Mouse (Mus musculus): ENCODE data around the gene Fgfbp3.
A peak's percentile ranks its signal among the peaks of the same experiment; 100 is the strongest.
"Not testable (repeated sequence)": the region's sequence is repeated elsewhere in the genome, so short reads cannot be mapped to it uniquely, and the experiment has no call there.

The Fgfbp3 gene

GRCm38 (mm10) chr19:36919466-36919865 lies at the start of gene Fgfbp3:
Gene Fgfbp3 (minus strand): TSS chr19:36919615.
- DNase-seq (ENCODE audit: low spot score in 2 of 2), result peak in 1 of 2 experiments; percentile 41

DNA sequence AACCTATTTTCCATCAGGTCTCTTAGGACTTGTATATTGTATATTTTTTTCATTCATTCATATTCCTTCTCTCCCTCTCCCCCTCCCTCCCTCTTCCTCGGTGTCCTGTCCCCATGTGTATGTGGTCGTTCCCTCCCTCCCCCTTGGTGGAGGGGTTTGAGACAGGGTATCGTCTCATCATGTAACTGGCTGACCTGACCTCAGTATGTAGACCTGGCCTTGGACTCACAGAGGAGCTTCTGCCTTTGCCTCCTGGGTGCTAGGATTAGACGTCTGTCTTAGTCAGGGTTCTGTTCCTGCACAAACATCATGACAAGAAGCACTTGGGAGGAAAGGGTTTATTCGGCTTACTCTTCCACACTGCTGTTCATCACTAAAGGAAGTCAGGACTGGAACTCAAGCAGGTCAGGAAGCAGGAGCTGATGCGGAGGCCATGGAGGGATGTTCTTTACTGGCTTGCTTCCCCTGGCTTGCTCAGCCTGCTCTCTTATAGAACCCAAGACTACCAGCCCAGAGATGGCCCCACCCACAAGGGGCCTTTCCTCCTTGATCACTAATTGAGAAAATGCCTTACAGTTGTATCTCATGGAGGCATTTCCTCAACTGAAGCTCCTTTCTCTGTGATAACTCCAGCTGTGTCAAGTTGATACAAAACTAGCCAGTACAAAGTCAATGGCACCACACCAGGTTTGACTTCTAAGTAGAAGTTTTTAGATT lies 43.3 kb upstream of the Fgfbp3 start:
- not testable (repeated sequence) for DNase-seq (ENCODE audit: low spot score in 2 of 2)

DNA sequence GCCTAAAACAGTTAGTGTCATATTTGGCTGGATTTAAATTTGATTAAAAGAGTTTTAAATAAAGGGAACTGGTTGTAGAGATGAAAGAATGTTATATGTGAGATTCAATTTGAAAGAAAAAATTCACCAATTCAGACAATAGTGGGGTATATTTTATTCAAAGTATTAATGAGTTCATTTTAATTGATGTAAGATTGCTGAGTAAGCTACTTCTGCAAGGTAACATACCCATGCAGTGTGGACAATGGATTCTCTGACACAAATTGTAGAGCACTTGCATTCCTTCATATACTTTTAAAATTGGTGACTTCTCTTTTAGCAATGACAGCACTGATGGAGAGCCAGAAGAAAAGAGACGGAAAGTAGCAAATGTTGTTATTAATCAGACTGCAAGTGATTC lies 41.9 kb upstream of the Fgfbp3 start:
- no peak for DNase-seq (ENCODE audit: low spot score in 2 of 2)

- DNase-seq (ENCODE audit: low spot score in 2 of 2), result no peak
Measured at GRCm38 (mm10) chr19:36958331-36958730, 38.9 kb upstream of the Fgfbp3 start.

GRCm38 (mm10) chr19:36953637-36954206 lies 34.3 kb upstream of the Fgfbp3 start:
- no peak for DNase-seq (ENCODE audit: low spot score in 2 of 2)

DNA sequence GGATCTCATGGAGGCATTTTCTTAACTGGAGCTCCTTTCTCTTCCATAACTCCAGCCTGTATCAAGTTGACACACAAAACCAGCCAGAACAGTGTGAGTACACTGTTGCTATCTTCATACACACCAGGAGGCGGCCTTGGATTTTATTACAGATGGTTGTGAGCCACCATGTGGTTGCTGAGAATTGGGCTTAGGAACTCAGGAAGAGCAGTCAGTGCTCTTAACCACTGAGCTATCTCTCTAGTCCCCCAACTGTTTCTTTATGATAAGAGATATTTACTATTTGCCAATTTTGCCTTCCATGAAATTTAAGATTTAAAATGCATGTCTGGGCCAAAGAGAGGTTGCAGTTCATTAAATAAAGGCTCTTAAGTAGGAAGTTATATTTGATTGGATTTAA lies 20.6 kb upstream of the Fgfbp3 start:
- no peak for DNase-seq (ENCODE audit: low spot score in 2 of 2)

DNA sequence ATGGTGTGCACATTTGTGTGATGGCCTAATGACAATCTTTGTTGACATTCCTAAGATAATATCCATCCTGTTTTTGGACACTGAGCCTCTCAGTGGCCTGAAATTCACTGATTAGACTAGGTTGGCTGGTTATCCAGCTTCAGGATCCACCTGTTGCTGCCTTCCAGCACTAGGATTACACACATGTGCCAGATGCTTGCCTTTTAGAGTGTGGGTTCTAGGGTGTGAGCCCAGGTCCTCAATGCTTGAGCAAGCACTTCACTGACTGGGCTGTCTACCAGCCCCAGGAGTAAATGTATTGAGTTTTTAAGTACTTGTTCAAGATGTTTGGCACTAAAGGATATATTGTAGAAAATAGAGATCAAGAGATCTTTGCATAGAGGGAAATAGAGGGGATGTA lies 18.6 kb upstream of the Fgfbp3 start:
- DNase-seq (ENCODE audit: low spot score in 2 of 2), result no peak

DNA sequence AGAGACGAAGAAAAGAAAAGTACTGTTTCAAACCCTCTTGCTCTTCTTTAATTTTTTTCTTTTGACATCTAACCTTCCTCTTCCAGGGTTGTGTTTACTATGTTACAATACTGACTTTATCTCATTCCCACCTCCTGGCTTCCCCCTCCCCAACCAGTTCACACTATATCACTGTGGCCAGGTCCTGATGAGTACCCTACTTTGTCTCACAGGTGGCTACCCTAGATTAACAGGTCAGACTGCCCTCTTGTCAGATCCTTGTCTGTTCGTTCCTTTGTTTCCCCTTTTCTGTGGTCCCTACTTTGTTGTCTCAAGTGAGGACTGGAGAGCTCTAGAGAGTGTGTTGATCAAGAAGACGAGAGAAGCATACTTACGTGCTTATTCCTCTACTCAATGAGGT lies 16.9 kb upstream of the Fgfbp3 start:
- DNase-seq (ENCODE audit: low spot score in 2 of 2), result no peak

DNA sequence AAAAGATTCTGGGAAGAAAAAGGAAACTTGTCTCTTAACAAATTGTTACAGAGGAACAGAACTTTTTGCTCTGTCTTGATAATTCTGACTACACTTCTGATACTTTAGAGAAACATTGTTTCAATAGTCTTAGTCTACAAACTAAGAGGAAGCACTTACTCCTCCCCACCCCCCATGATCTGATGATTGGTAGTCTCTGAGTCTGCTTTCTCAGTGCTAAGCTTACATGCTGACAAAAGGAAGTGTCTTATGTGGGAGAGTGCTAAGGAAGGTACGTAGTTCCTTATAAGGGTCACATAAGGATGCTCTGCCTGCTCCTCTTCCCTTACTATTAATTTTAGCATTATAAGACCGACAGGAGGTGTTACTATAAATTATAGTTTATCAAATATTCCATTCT lies 13.2 kb upstream of the Fgfbp3 start:
- DNase-seq (ENCODE audit: low spot score in 2 of 2), result no peak

DNA sequence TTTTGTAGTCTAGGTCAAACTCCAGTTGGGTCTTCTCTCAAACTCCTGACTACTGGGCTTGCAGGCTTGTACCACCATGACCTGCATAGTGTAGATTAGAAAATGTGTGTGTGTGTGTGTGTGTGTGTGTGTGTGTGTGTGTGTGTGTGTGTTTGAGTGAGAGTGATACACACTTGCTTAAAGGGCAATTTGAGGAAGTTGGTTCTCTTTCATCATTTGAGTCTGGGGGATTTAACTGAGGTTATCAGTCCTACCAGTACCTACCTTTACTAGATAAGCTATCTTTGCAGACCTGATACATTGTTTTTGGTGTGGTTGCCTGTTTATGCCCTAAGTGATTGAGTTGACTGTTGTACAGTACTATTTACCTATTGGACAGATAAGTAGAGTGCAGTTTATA lies 12.7 kb upstream of the Fgfbp3 start:
- DNase-seq (ENCODE audit: low spot score in 2 of 2), result no peak

DNA sequence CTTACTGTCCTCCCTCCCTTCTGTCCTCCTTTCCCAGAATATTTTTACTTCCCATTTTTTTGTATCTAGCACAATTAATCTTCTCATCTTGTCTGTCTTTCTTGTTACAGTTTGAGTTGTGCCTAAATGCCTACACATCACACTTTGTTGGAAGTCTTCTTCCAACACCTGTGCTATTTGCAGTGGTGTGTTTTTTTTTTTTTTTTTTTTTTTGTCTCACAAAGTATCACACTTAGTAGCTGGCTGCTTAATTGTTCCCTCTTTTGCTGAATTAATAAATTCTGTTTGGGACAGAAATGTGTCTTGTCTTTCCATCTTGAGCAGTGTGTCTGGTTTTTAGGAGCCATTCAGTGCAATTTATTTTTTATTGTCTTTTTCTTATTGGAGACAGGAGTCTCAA lies 10.4 kb upstream of the Fgfbp3 start:
- DNase-seq (ENCODE audit: low spot score in 2 of 2), result no peak

DNA sequence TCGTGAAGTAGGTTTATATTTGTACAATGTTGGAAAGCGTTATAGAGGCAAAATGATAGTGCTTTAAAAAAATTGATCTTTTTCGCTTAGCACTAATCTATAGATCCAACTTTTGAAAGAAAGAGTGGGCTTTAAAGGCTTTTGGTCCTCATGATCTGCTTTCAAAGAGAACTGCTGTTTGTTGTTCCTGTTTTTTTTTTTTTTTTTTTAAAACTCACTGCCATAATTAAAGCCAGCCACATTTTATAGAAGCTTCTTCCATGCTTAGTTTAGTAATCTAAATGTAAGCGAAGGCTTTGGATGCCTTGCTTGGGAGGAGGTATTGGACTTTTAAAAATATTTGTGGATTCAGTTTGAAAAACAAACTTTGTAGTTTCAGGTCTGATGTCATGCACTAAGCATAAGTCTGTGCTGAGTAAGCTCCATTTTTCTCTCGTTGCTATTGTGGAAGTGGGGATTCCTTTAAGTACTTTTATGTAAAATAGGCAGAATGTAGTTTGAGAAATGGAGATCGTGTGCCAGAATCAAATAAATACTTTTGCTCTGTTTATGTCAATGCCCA lies 8.5 kb upstream of the Fgfbp3 start:
- DNase-seq (ENCODE audit: low spot score in 2 of 2), result no peak

GRCm38 (mm10) chr19:36926553-36927236 lies 7.3 kb upstream of the Fgfbp3 start:
- DNase-seq (ENCODE audit: low spot score in 2 of 2), result no peak

- DNase-seq (ENCODE audit: low spot score in 2 of 2), result peak; percentile 82 to 87
Measured at GRCm38 (mm10) chr19:36925671-36926552, 6.5 kb upstream of the Fgfbp3 start, which contains the start of gene Btaf1. Gene Btaf1 (plus strand): TSS chr19:36926079.

DNA sequence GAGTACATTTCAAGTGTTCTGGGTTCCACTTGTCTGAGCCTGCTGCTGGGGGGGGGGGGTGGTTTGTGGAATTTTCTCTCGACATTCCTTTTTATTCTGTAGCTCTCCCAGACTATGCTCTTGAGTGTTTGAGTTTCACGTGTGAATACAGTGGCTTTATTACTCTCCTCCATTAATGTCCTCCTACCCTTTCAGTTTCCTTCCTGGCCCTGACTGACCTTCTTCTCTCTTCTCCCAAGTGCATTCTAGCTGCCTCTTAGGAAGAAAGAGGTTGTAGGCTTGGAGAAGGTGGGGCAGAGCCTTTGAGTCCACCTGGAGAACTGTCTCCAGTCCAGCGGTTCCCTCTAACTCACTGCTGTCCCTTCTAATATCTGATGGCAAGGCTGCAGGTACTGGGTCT lies 3.5 kb upstream of the Fgfbp3 start:
- no peak for DNase-seq (ENCODE audit: low spot score in 2 of 2)

GRCm38 (mm10) chr19:36922015-36922414 lies 2.6 kb upstream of the Fgfbp3 start:
- DNase-seq (ENCODE audit: low spot score in 2 of 2), result no peak

DNA sequence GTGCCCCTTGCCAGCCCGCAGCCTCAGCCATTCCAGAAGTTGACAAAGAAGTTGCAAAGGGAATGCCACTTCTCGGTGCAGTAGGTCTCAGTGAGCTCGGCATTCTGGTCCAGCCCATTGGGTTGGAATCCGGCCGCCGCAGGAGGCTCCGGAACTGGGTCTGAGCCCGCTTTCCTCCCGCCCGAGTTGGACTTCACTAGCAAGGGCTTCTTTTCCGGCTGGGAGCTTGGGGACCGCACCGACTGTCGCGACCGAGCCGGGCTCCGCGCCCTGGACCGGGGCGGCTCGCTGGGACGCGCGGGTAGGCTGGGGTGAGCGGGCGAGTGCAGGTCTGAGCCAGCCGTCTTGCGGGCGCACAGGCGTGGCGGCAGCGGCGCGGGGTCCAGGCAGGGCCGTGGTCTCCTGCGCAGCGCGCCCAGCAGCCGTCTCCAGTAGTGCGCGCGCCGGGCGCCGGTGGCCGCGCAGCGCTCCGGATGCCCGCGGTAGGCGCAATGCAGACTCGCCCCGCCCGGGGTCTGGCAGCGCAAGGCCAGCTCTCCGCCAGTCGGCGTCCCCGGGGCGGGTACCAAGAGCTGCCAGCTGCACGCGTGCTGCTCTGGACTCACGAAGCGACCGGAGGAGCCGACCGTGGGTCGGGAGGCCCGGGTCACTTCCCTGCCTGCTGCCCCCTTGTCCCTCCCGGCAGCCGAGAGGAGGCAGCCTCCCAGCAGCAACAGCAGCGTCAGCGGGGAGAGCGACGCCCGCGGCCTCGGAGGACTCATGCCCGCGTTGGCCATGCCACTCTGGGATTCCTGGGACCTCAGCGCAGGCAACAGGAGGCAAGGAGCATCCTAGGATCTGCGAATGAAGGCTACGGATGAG lies 744 bp downstream of the Fgfbp3 start:
- DNase-seq (ENCODE audit: low spot score in 2 of 2), result peak; percentile 57 to 85

DNA sequence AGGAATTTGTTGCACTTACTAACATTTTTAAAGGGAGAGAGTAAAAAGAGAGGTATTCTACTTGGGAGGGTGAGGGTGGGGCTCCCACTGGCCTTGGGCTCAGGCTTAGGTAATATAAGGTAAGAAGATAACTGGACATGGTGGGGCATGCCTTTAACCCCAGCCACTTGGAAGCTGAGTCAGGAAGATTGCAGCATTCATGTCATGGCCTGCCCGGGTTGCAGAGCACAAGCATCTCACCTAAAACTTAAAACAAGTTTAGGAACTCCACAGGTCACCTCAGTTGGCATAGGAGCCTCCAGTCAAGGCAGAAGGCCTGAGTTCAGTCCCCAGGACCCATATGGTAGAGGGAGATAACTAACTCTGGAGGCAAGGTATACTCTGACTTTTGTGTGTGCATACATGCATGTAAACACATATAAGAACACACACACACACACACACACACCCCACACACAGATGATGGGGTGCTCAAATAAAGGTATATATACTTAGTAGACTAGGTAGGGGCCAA lies 2.5 kb downstream of the Fgfbp3 start:
- DNase-seq (ENCODE audit: low spot score in 2 of 2), result no peak

- DNase-seq (ENCODE audit: low spot score in 2 of 2), result no peak
Measured at GRCm38 (mm10) chr19:36916206-36916605, 3.2 kb downstream of the Fgfbp3 start.

GRCm38 (mm10) chr19:36913064-36913463 lies 6.4 kb downstream of the Fgfbp3 start:
- DNase-seq (ENCODE audit: low spot score in 2 of 2), result no peak
